Mouse (Mus musculus): ENCODE measurements at regions not wholly inside any gene's neighbourhood (a gene's known extent, or its start where the extent isn't known, plus 50 kb on each side); places are given as distances from the start of the nearest gene placed in this dataset.

DNA sequence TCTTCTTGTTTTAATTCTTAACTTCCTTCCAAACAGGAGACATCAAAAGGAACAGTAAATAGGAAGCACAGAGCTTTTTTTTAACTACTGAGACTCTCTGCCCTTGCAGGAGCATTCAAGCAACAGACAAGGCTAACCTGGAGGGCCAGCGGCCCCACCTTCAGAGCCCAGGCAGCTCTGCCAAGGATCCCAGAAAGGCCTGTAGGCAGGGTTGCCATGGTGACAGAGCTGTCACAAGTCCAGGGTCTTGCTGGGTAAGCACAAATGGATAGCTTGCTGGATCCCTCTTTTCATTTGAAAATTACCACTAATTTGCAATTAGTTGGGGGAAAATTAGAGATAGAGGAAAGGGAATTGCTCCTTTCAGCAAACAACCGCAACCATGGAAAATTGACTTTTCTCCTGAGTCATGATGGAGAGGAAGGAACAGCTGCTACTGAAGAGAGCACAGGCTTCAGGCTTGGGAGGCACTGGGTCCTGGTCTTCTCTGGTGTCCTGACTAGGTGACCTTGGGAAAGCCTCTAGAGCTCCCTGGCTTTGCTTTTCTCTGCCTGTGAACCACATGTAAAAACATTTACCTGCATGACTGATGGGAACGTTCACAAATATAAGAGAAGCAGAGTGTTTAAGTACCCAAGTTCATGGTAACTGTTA is 477.5 kb upstream of the Cdh5 start:
- Histone ChIP-seq H3K9me3 (replicated peaks; ENCODE audit: control insufficient read depth, low read length, poor library complexity, severe bottlenecking) (no peaks in the 10 kb centered on the region; the same call in 1 of the 2 replicates), H3K27me3 (ENCODE audit: control insufficient read depth, insufficient read depth, low read depth, low read length) (no peaks in the 10 kb centered on the region), H3K27ac (ENCODE audit: low read length) (peak overlapping the region; percentile 54; the same call in 1 of the 2 replicates), H3K36me3 (ENCODE audit: control insufficient read depth, insufficient read depth, low read length) (no peaks in the 10 kb centered on the region), H3K4me1 (ENCODE audit: control insufficient read depth, insufficient read depth, low read length) (peaks cover 16% of the 10 kb centered on the region), H3K4me3 (ENCODE audit: low read depth, low read length) (no peak overlapping the region), H3K4me2 (ENCODE audit: low read length) (no peak overlapping the region), H3K9ac (ENCODE audit: low read depth, low read length) (no peak overlapping the region)
- WGBS: 25% methylated on average over 3 of the region's 3 CpGs
- ATAC-seq: peak; percentile 98

- peaks cover 16% of the 10 kb centered on the region for H3K4me1 ChIP-seq (ENCODE audit: control insufficient read depth, insufficient read depth, low read length)
- H3K4me2 ChIP-seq (ENCODE audit: low read length): no peak overlapping the region
- H3K9ac ChIP-seq (ENCODE audit: low read depth, low read length): no peak overlapping the region
- no peak overlapping the region for H3K4me3 ChIP-seq (ENCODE audit: low read depth, low read length)
- no peak for ATAC-seq
- no peaks in the 10 kb centered on the region for H3K9me3 ChIP-seq (replicated peaks; ENCODE audit: control insufficient read depth, low read length, poor library complexity, severe bottlenecking)
- H3K36me3 ChIP-seq (ENCODE audit: control insufficient read depth, insufficient read depth, low read length): no peaks in the 10 kb centered on the region
- WGBS: 75% methylated on average over 7 of the region's 7 CpGs
- no peaks in the 10 kb centered on the region for H3K27me3 ChIP-seq (ENCODE audit: control insufficient read depth, insufficient read depth, low read depth, low read length)
- H3K27ac ChIP-seq (ENCODE audit: low read length): no peak overlapping the region
These were observed 476.1 kb upstream of the Cdh5 start for GRCm38 (mm10) chr8:103625166-103625890.

- 56% methylated on average over 4 of the region's 4 CpGs for WGBS
These were observed 475.0 kb upstream of the Cdh5 start for GRCm38 (mm10) chr8:103626446-103626845.

DNA sequence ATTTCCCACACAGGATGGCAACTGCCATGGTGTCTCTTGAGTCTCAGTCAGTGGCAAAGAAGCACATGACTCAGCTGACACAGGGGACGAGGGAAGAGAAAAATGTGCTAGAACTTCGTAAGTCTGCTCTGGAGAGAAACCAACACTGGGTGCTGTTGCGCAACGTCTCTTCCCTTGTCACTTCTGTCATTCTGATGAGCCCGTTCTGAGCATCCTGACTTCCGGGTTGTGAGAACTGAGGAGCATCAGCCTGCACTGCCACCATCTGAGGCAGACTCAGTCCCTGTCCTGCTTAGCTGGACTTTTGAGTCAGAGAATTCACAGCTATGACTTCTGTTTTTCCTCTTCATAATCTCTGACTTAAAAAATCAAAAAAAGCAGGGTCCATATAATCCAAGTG is 468.9 kb upstream of the Cdh5 start:
- H3K9ac ChIP-seq (ENCODE audit: low read depth, low read length): no peak overlapping the region

More at GRCm38 (mm10) chr8:103626446-103626845, 475.0 kb upstream of the Cdh5 start:
- no peak overlapping the region for H3K4me3 ChIP-seq (ENCODE audit: low read depth, low read length)
- H3K9ac ChIP-seq (ENCODE audit: low read depth, low read length): no peak overlapping the region
- no peaks in the 10 kb centered on the region for H3K36me3 ChIP-seq (ENCODE audit: control insufficient read depth, insufficient read depth, low read length)
- H3K27ac ChIP-seq (ENCODE audit: low read length): no peak overlapping the region
- H3K27me3 ChIP-seq (ENCODE audit: control insufficient read depth, insufficient read depth, low read depth, low read length): no peaks in the 10 kb centered on the region
- no peaks in the 10 kb centered on the region for H3K9me3 ChIP-seq (replicated peaks; ENCODE audit: control insufficient read depth, low read length, poor library complexity, severe bottlenecking)
- no peak overlapping the region for H3K4me2 ChIP-seq (ENCODE audit: low read length)
- ATAC-seq: no peak
- peaks cover 16% of the 10 kb centered on the region for H3K4me1 ChIP-seq (ENCODE audit: control insufficient read depth, insufficient read depth, low read length)

DNA sequence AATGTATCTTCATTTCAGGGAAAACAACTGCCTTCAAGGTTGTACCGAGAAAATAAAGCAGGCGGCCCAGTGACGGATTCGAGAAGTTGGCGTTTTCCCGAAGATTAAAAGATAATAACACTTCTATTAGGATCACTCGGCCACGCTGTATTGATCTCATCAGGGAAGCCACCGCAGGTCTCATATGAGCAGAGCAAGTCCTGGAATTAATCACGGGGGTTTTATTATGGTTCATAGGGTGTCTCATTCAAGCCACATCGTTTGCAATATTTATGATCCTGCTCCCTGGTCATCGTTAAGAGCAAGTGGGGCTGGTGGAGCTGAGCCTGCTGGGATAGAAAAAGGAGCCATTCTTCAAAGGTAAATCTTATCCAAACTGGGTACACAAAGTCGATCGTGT is 466.5 kb upstream of the Cdh5 start:
- Histone ChIP-seq H3K4me2 (ENCODE audit: low read length) (no peak overlapping the region), H3K27ac (ENCODE audit: low read length) (no peak overlapping the region), H3K36me3 (ENCODE audit: control insufficient read depth, insufficient read depth, low read length) (no peaks in the 10 kb centered on the region), H3K4me3 (ENCODE audit: low read depth, low read length) (no peak overlapping the region), H3K4me1 (ENCODE audit: control insufficient read depth, insufficient read depth, low read length) (no peaks in the 10 kb centered on the region), H3K9me3 (replicated peaks; ENCODE audit: control insufficient read depth, low read length, poor library complexity, severe bottlenecking) (no peaks in the 10 kb centered on the region), H3K9ac (ENCODE audit: low read depth, low read length) (no peak overlapping the region), H3K27me3 (ENCODE audit: control insufficient read depth, insufficient read depth, low read depth, low read length) (no peaks in the 10 kb centered on the region)
- 63% methylated on average over 14 of the region's 14 CpGs for WGBS
- ATAC-seq: no peak

More for the DNA sequence above, 468.9 kb upstream of the Cdh5 start:
- no peak overlapping the region for H3K4me2 ChIP-seq (ENCODE audit: low read length)
- no peak overlapping the region for H3K27ac ChIP-seq (ENCODE audit: low read length)
- H3K4me1 ChIP-seq (ENCODE audit: control insufficient read depth, insufficient read depth, low read length): no peaks in the 10 kb centered on the region
- no peaks in the 10 kb centered on the region for H3K36me3 ChIP-seq (ENCODE audit: control insufficient read depth, insufficient read depth, low read length)
- no peak overlapping the region for H3K4me3 ChIP-seq (ENCODE audit: low read depth, low read length)
- 91% methylated on average over 6 of the region's 6 CpGs for WGBS
- H3K9me3 ChIP-seq (replicated peaks; ENCODE audit: control insufficient read depth, low read length, poor library complexity, severe bottlenecking): no peaks in the 10 kb centered on the region
- no peaks in the 10 kb centered on the region for H3K27me3 ChIP-seq (ENCODE audit: control insufficient read depth, insufficient read depth, low read depth, low read length)
- ATAC-seq: no peak

DNA sequence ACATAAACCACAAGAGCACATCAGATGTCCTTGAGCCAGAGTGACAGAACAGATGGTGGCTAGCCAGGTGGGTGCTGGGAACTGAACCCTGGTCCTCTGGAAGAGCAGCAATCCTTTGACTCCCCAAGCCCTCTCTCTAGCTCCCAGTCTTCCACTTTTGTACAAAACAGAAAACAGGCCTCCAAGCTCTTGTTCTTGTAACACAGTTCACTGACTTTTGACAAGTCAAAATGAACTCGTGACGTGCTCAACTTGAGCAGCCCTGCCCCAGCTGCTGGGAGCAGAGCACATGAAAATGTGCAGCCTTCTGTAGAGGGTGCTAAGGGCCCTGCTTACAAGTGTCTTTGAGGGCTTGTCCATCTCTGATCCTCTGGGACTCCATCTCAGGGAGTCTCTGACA is 457.8 kb upstream of the Cdh5 start:
- no peaks in the 10 kb centered on the region for H3K4me1 ChIP-seq (ENCODE audit: control insufficient read depth, insufficient read depth, low read length)
- WGBS: 91% methylated on average over 2 of the region's 2 CpGs
- ATAC-seq: no peak

DNA sequence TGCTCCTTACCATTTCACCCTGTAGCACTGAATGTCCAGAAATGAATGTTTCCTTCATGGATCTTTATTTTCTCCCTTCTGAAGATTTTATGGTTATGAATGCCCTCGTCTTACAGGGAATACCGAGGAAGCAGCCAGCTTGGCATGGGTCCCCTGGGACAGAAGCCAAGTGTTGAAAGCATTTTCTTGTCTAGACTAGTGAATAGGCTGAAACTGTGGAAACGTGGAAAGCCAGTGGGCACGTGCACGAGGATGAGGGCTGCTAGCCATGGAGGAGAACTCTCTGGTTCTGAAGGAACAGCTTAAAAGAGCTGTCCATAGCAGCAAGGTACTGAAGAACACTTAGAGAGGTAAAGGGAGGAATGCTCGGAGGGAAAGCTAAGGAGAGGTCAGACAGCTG is 457.3 kb upstream of the Cdh5 start:
- no peak for ATAC-seq
- Histone ChIP-seq H3K27ac (ENCODE audit: low read length) (no peak overlapping the region), H3K4me1 (ENCODE audit: control insufficient read depth, insufficient read depth, low read length) (no peaks in the 10 kb centered on the region), H3K9ac (ENCODE audit: low read depth, low read length) (no peak overlapping the region), H3K36me3 (ENCODE audit: control insufficient read depth, insufficient read depth, low read length) (no peaks in the 10 kb centered on the region), H3K27me3 (ENCODE audit: control insufficient read depth, insufficient read depth, low read depth, low read length) (no peaks in the 10 kb centered on the region), H3K4me3 (ENCODE audit: low read depth, low read length) (no peak overlapping the region), H3K4me2 (ENCODE audit: low read length) (no peak overlapping the region), H3K9me3 (replicated peaks; ENCODE audit: control insufficient read depth, low read length, poor library complexity, severe bottlenecking) (no peaks in the 10 kb centered on the region)
- 72% methylated on average over 6 of the region's 6 CpGs for WGBS

More for the DNA sequence above, 457.8 kb upstream of the Cdh5 start:
- H3K4me3 ChIP-seq (ENCODE audit: low read depth, low read length): no peak overlapping the region
- H3K27ac ChIP-seq (ENCODE audit: low read length): no peak overlapping the region
- H3K4me2 ChIP-seq (ENCODE audit: low read length): no peak overlapping the region
- H3K9me3 ChIP-seq (replicated peaks; ENCODE audit: control insufficient read depth, low read length, poor library complexity, severe bottlenecking): no peaks in the 10 kb centered on the region
- H3K9ac ChIP-seq (ENCODE audit: low read depth, low read length): no peak overlapping the region
- H3K27me3 ChIP-seq (ENCODE audit: control insufficient read depth, insufficient read depth, low read depth, low read length): no peaks in the 10 kb centered on the region
- H3K36me3 ChIP-seq (ENCODE audit: control insufficient read depth, insufficient read depth, low read length): no peaks in the 10 kb centered on the region

DNA sequence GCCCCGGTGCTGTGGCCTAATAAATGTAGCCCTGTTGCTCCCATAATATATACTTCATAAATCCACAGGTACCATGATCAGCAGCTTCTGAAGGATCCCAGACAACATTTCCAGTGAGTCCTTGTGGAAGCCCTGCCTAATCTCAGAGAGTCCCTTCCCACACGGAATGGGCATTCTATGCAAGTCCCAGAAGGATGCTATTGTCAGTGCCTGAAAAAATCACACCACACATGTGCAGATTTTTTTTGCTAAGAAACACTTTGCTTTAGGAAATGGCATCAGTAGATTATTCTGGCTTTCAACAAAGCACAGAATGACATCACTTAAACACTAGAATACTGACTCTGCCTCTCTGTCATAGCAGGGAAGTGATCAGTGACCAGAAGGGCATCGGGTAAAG is 456.6 kb upstream of the Cdh5 start:
- no peaks in the 10 kb centered on the region for H3K27me3 ChIP-seq (ENCODE audit: control insufficient read depth, insufficient read depth, low read depth, low read length)
- no peak for ATAC-seq
- H3K9me3 ChIP-seq (replicated peaks; ENCODE audit: control insufficient read depth, low read length, poor library complexity, severe bottlenecking): no peaks in the 10 kb centered on the region
- WGBS: 80% methylated on average over 3 of the region's 3 CpGs
- H3K27ac ChIP-seq (ENCODE audit: low read length): no peak overlapping the region
- H3K4me3 ChIP-seq (ENCODE audit: low read depth, low read length): no peak overlapping the region
- H3K4me1 ChIP-seq (ENCODE audit: control insufficient read depth, insufficient read depth, low read length): no peaks in the 10 kb centered on the region
- no peak overlapping the region for H3K4me2 ChIP-seq (ENCODE audit: low read length)
- H3K9ac ChIP-seq (ENCODE audit: low read depth, low read length): no peak overlapping the region
- no peaks in the 10 kb centered on the region for H3K36me3 ChIP-seq (ENCODE audit: control insufficient read depth, insufficient read depth, low read length)

GRCm38 (mm10) chr8:103664796-103665195 is 436.6 kb upstream of the Cdh5 start:
- no peak overlapping the region for H3K27ac ChIP-seq (ENCODE audit: low read length)
- H3K9me3 ChIP-seq (replicated peaks; ENCODE audit: control insufficient read depth, low read length, poor library complexity, severe bottlenecking): no peaks in the 10 kb centered on the region
- no peaks in the 10 kb centered on the region for H3K4me1 ChIP-seq (ENCODE audit: control insufficient read depth, insufficient read depth, low read length)
- H3K4me3 ChIP-seq (ENCODE audit: low read depth, low read length): no peak overlapping the region
- H3K36me3 ChIP-seq (ENCODE audit: control insufficient read depth, insufficient read depth, low read length): no peaks in the 10 kb centered on the region
- no peak overlapping the region for H3K9ac ChIP-seq (ENCODE audit: low read depth, low read length)
- no peak overlapping the region for H3K4me2 ChIP-seq (ENCODE audit: low read length)
- ATAC-seq: no peak
- 79% methylated on average over 1 of the region's 1 CpGs for WGBS
- no peaks in the 10 kb centered on the region for H3K27me3 ChIP-seq (ENCODE audit: control insufficient read depth, insufficient read depth, low read depth, low read length)
